Mouse (Mus musculus): ENCODE results near the gene Igsf9.

The Igsf9 gene

GRCm38 (mm10) chr1:172520576-172521440 lies 39.2 kb downstream of the Igsf9 start, which contains the start of gene Cfap45:
Cfap45 (plus strand) TSS chr1:172520801.
- DNase-seq: peak; percentile 88 to 92

GRCm38 (mm10) chr1:172522524-172522923 lies 40.9 kb downstream of the Igsf9 start:
- no peak for DNase-seq

- DNase-seq: no peak
Measured at GRCm38 (mm10) chr1:172523699-172524101, 42.1 kb downstream of the Igsf9 start.

GRCm38 (mm10) chr1:172525027-172525764 lies 43.6 kb downstream of the Igsf9 start:
- no peak for DNase-seq

- DNase-seq: no peak
Measured at GRCm38 (mm10) chr1:172525971-172526370, 44.4 kb downstream of the Igsf9 start.

- DNase-seq: no peak
Measured at GRCm38 (mm10) chr1:172526380-172527081, 44.9 kb downstream of the Igsf9 start.

GRCm38 (mm10) chr1:172527431-172527830 lies 45.8 kb downstream of the Igsf9 start:
- DNase-seq: no peak

GRCm38 (mm10) chr1:172528701-172529100 lies 47.1 kb downstream of the Igsf9 start:
- DNase-seq: peak; percentile 82 to 88

GRCm38 (mm10) chr1:172530544-172531220 lies 49.1 kb downstream of the Igsf9 start:
- DNase-seq: no peak

- no peak for DNase-seq
Measured at GRCm38 (mm10) chr1:172532551-172532950, 51.0 kb downstream of the Igsf9 start.

- DNase-seq: no peak
Measured at GRCm38 (mm10) chr1:172535116-172535515, 53.5 kb downstream of the Igsf9 start.

- no peak for DNase-seq
Measured at GRCm38 (mm10) chr1:172539827-172540226, 58.2 kb downstream of the Igsf9 start.

GRCm38 (mm10) chr1:172540283-172540820 lies 58.8 kb downstream of the Igsf9 start:
- DNase-seq: no peak

GRCm38 (mm10) chr1:172546062-172546461 lies 64.5 kb downstream of the Igsf9 start:
- no peak for DNase-seq

All from thymus, postnatal 36 days (tissue).